Mouse (Mus musculus): ENCODE measurements at regions not wholly inside any gene's neighbourhood (a gene's known extent, or its start where the extent isn't known, plus 50 kb on each side); places are given as distances from the start of the nearest gene placed in this dataset.

- Histone ChIP-seq H3K9ac (replicated peaks) (no peak overlapping the region), H3K4me2 (ENCODE audit: low read depth) (no peak overlapping the region), H3K27ac (no peak overlapping the region), H3K4me1 (replicated peaks; ENCODE audit: control insufficient read depth in 2 of 2, insufficient read depth in 2 of 2, low read length in 1 of 2) (no peaks in the 10 kb centered on the region), H3K36me3 (replicated peaks; ENCODE audit: control insufficient read depth, insufficient read depth, low read depth) (no peaks in the 10 kb centered on the region), H3K27me3 (ENCODE audit: control insufficient read depth, insufficient read depth, low read length) (no peaks in the 10 kb centered on the region), H3K9me3 (ENCODE audit: control insufficient read depth, low read length) (no peaks in the 10 kb centered on the region), H3K4me3 (ENCODE audit: insufficient read depth in 1 of 2, low read depth in 2 of 2, low read length in 2 of 2) (no peak overlapping the region)
- ATAC-seq (ENCODE audit: insufficient read depth) (no peak), DNase-seq (ENCODE audit: low read depth in 3 of 3, low spot score in 3 of 3) (no peak)
- TF ChIP-seq EP300 (IDR thresholded peaks at IDR 0.05; ENCODE audit: low read depth) (no peak), CTCF (IDR thresholded peaks at IDR 0.05; ENCODE audit: low read depth) (no peak)
- 60% methylated on average over 5 of the region's 5 CpGs for WGBS (ENCODE audit: insufficient replicate concordance)
Observed at GRCm38 (mm10) chr1:154103597-154103923, 97.4 kb upstream of the Zfp648 start.

DNA sequence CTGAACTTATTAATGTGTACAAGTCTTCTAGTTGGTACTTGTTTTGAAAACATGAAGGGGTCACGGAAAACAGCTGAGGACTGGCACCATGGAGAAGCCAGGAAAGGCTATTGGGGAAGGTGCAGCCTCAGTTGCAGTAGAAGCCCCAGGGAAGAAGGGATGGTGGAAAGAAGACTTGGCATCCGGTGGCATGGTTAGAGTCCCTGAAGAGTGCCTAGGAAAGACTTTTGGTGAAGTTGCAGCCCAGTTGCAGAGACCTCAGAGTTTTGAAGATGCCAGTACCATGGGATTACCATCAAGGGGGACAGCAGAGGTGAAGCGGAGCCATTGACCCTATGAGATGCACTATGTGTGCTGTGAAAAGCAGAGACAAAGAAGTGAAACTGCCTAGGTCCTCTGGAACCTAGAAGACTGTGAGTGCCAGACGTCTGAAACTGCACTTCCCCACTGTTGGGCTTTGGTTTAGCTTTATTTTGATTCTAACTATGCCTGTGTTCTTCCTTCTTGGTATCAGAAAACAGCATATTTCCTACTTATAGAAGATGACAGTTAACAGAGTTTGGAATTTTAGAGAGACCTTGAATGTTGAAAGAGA is 96.9 kb upstream of the Zfp648 start:
- 52% methylated on average over 4 of the region's 4 CpGs for WGBS (ENCODE audit: insufficient replicate concordance)
- DNase-seq (ENCODE audit: low read depth in 3 of 3, low spot score in 3 of 3) (no peak), ATAC-seq (ENCODE audit: insufficient read depth) (no peak)
- no peak for TF ChIP-seq CTCF (IDR thresholded peaks at IDR 0.05; ENCODE audit: low read depth)
- TF ChIP-seq EP300 (IDR thresholded peaks at IDR 0.05; ENCODE audit: low read depth): no peak
- Histone ChIP-seq H3K27me3 (ENCODE audit: control insufficient read depth, insufficient read depth, low read length) (no peaks in the 10 kb centered on the region), H3K4me2 (ENCODE audit: low read depth) (no peak overlapping the region), H3K9me3 (ENCODE audit: control insufficient read depth, low read length) (no peaks in the 10 kb centered on the region), H3K27ac (no peak overlapping the region), H3K9ac (replicated peaks) (no peak overlapping the region), H3K4me1 (replicated peaks; ENCODE audit: control insufficient read depth in 2 of 2, insufficient read depth in 2 of 2, low read length in 1 of 2) (no peaks in the 10 kb centered on the region), H3K4me3 (ENCODE audit: insufficient read depth in 1 of 2, low read depth in 2 of 2, low read length in 2 of 2) (no peak overlapping the region), H3K36me3 (replicated peaks; ENCODE audit: control insufficient read depth, insufficient read depth, low read depth) (no peaks in the 10 kb centered on the region)

DNA sequence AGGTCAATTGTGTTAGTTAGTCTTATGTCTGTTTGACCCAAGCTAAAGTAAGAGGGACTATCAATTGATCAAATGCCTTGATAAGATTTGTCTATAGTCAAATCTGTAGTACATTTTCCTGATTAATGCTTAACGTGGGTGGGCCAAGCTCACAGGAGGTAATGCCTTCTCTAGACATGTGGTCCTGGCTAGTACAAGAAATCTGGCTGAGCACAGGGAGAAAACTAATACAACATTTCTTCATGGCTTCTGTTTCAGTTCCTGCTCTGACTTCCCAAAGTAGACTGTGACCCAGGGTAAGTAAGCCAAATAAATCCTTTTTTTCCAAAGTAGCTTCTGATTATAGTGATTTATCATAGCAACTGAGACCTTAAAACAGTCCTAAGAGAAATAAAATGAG is 96.2 kb upstream of the Zfp648 start:
- TF ChIP-seq EP300 (IDR thresholded peaks at IDR 0.05; ENCODE audit: low read depth) (no peak), CTCF (IDR thresholded peaks at IDR 0.05; ENCODE audit: low read depth) (no peak)
- no peak overlapping the region for H3K9ac ChIP-seq (replicated peaks)
- no peaks in the 10 kb centered on the region for H3K27me3 ChIP-seq (ENCODE audit: control insufficient read depth, insufficient read depth, low read length)
- H3K27ac ChIP-seq: no peak overlapping the region
- no peaks in the 10 kb centered on the region for H3K9me3 ChIP-seq (ENCODE audit: control insufficient read depth, low read length)
- ATAC-seq (ENCODE audit: insufficient read depth) (no peak), DNase-seq (ENCODE audit: low read depth in 3 of 3, low spot score in 3 of 3) (no peak)
- H3K4me1 ChIP-seq (replicated peaks; ENCODE audit: control insufficient read depth in 2 of 2, insufficient read depth in 2 of 2, low read length in 1 of 2): no peaks in the 10 kb centered on the region
- H3K4me2 ChIP-seq (ENCODE audit: low read depth): no peak overlapping the region
- no peaks in the 10 kb centered on the region for H3K36me3 ChIP-seq (replicated peaks; ENCODE audit: control insufficient read depth, insufficient read depth, low read depth)
- no peak overlapping the region for H3K4me3 ChIP-seq (ENCODE audit: insufficient read depth in 1 of 2, low read depth in 2 of 2, low read length in 2 of 2)
- WGBS (ENCODE audit: insufficient replicate concordance): 45% methylated on average over 1 of the region's 1 CpGs

DNA sequence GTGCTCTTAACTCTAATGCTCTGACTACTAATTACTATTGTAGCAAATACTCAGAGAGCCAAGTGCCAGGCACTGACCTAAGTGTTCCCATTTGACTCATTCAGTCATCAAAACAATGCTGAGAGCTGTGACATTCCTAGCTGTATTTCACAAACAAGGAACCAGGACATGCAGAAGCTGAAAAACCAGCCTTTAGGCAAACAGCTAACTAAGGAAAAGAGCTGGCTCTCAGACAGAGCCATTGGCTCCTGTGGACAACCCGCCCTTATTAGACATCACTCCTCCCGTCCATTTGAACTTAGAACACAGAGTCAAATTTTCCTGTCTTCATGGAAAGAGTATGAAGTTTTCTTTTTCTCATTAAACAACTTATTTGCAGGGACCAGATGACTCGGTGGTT is 88.5 kb upstream of the Zfp648 start:
- TF ChIP-seq CTCF (IDR thresholded peaks at IDR 0.05; ENCODE audit: low read depth) (no peak), EP300 (IDR thresholded peaks at IDR 0.05; ENCODE audit: low read depth) (no peak)
- Histone ChIP-seq H3K4me3 (ENCODE audit: insufficient read depth in 1 of 2, low read depth in 2 of 2, low read length in 2 of 2) (no peak overlapping the region), H3K4me2 (ENCODE audit: low read depth) (no peak overlapping the region), H3K9me3 (ENCODE audit: control insufficient read depth, low read length) (no peaks in the 10 kb centered on the region), H3K9ac (replicated peaks) (no peak overlapping the region), H3K27ac (no peak overlapping the region), H3K36me3 (replicated peaks; ENCODE audit: control insufficient read depth, insufficient read depth, low read depth) (no peaks in the 10 kb centered on the region), H3K4me1 (replicated peaks; ENCODE audit: control insufficient read depth in 2 of 2, insufficient read depth in 2 of 2, low read length in 1 of 2) (peaks cover 0 to 7% of the 10 kb centered on the region in 2 experiments; a peak in 3 of 4 replicates), H3K27me3 (ENCODE audit: control insufficient read depth, insufficient read depth, low read length) (no peaks in the 10 kb centered on the region)
- no peak for ATAC-seq (ENCODE audit: insufficient read depth)
- DNase-seq (ENCODE audit: low read depth in 3 of 3, low spot score in 3 of 3): no peak
- 48% methylated on average over 3 of the region's 3 CpGs for WGBS (ENCODE audit: insufficient replicate concordance)

DNA sequence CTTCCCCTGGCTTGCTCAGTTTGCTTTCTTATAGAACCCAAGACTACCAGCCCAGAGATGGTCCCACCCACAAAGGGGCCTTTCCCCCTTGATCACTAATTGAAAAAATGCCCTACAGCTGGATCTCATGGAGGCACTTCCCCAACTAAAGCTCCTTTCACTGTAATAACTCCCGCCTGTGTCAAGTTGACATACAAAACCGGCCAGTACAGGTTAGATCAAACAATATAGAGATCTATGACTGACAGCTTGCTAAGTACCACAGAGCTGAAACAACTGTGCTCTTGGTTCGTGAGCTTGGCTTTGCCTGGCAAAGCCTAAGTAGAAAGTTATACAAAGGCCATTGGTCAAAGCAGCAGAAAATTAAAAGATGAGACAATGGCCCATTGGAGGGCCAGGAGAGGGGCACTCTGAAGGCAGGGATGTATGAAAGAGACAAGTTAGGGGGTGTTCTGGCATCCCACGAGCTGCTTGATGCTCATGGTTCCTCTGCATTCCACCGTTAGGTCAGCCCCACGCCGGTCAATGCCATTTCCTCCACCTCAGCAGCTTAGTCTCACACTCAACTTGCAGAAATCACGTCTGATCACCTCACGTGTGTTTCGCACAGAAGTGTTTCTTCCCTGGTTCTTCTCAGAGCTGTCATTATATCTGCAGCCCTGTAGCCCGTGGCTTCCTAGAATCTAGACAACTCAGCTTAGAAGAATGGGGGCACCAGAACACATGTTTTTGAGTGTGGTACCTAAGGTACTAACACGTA is 87.5 kb upstream of the Zfp648 start:
- Histone ChIP-seq H3K4me1 (replicated peaks; ENCODE audit: control insufficient read depth in 2 of 2, insufficient read depth in 2 of 2, low read length in 1 of 2) (peaks cover 0 to 13% of the 10 kb centered on the region in 2 experiments; a peak in 3 of 4 replicates), H3K9me3 (ENCODE audit: control insufficient read depth, low read length) (no peaks in the 10 kb centered on the region), H3K4me2 (ENCODE audit: low read depth) (no peak overlapping the region), H3K4me3 (ENCODE audit: insufficient read depth in 1 of 2, low read depth in 2 of 2, low read length in 2 of 2) (no peak overlapping the region), H3K27ac (no peak overlapping the region), H3K9ac (replicated peaks) (no peak overlapping the region), H3K36me3 (replicated peaks; ENCODE audit: control insufficient read depth, insufficient read depth, low read depth) (no peaks in the 10 kb centered on the region), H3K27me3 (ENCODE audit: control insufficient read depth, insufficient read depth, low read length) (no peaks in the 10 kb centered on the region)
- ATAC-seq (ENCODE audit: insufficient read depth): no peak
- WGBS (ENCODE audit: insufficient replicate concordance): 60% methylated on average over 12 of the region's 12 CpGs
- DNase-seq (ENCODE audit: low read depth in 3 of 3, low spot score in 3 of 3): no peak
- TF ChIP-seq EP300 (IDR thresholded peaks at IDR 0.05; ENCODE audit: low read depth): no peak
- no peak for TF ChIP-seq CTCF (IDR thresholded peaks at IDR 0.05; ENCODE audit: low read depth)
